Mouse (Mus musculus): ENCODE data around the gene Mknk2.

DNA sequence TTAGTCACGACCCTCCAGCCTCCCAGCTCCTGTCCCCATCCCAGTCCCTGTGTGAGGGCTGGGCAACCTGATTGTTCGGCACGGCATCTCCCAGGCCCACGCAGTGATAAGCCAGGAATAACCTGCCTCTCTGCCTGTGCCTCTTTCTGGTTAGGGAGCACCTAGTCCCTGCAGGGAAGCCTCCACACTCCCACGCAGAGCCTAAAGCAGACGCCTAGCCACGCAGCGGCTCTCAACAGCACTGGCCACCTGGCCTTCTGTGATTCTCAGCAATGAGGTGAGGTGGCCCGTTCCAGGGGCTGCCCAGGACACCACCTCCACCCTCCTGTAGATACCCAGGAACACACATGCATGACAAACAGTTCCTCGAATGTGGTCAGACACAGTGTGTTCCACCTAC is 27.5 kb downstream of the Mknk2 start:
- TF ChIP-seq CTCF (IDR thresholded peaks at IDR 0.05; ENCODE audit: borderline replicate concordance, insufficient read depth, low read depth, low read length) (no peak), POLR2A (IDR thresholded peaks at IDR 0.05; ENCODE audit: borderline replicate concordance, insufficient read depth, low read length) (no peak)

All from cerebellum, adult 2 months (tissue).